Mouse (Mus musculus): ENCODE data around the gene Cblb.

The Cblb gene

GRCm38 (mm10) chr16:52077901-52078300 lies 46.9 kb downstream of the Cblb start:
- no peak for DNase-seq

GRCm38 (mm10) chr16:52078758-52079474 lies 47.9 kb downstream of the Cblb start:
- no peak for DNase-seq

- DNase-seq = no peak
These were observed 48.4 kb downstream of the Cblb start for GRCm38 (mm10) chr16:52079475-52079823.

- DNase-seq = no peak
These were observed 49.8 kb downstream of the Cblb start for GRCm38 (mm10) chr16:52080619-52081395.

GRCm38 (mm10) chr16:52081756-52082155 lies 50.7 kb downstream of the Cblb start:
- DNase-seq = no peak

- DNase-seq = no peak
These were observed 55.9 kb downstream of the Cblb start for GRCm38 (mm10) chr16:52086793-52087450.

GRCm38 (mm10) chr16:52089354-52089753 lies 58.3 kb downstream of the Cblb start:
- DNase-seq = no peak

GRCm38 (mm10) chr16:52090899-52091298 lies 59.9 kb downstream of the Cblb start:
- no peak for DNase-seq

- DNase-seq = no peak
These were observed 62.6 kb downstream of the Cblb start for GRCm38 (mm10) chr16:52093325-52094253.

- no peak for DNase-seq
These were observed 63.9 kb downstream of the Cblb start for GRCm38 (mm10) chr16:52094735-52095459.

- no peak for DNase-seq
These were observed 64.6 kb downstream of the Cblb start for GRCm38 (mm10) chr16:52095643-52096042.

GRCm38 (mm10) chr16:52100466-52100865 lies 69.4 kb downstream of the Cblb start:
- no peak for DNase-seq

- DNase-seq = no peak
These were observed 73.6 kb downstream of the Cblb start for GRCm38 (mm10) chr16:52104608-52105007.

GRCm38 (mm10) chr16:52107836-52108235 lies 76.8 kb downstream of the Cblb start:
- no peak for DNase-seq

GRCm38 (mm10) chr16:52114473-52114872 lies 83.4 kb downstream of the Cblb start:
- DNase-seq = peak; percentile 26

- no peak for DNase-seq
These were observed 88.0 kb downstream of the Cblb start for GRCm38 (mm10) chr16:52119003-52119402.

- DNase-seq = no peak
These were observed 93.9 kb downstream of the Cblb start for GRCm38 (mm10) chr16:52124974-52125373.

- no peak for DNase-seq
These were observed 94.9 kb downstream of the Cblb start for GRCm38 (mm10) chr16:52125896-52126295.

- DNase-seq = no peak
These were observed 98.4 kb downstream of the Cblb start for GRCm38 (mm10) chr16:52129357-52129905.

- no peak for DNase-seq
These were observed 101.9 kb downstream of the Cblb start for GRCm38 (mm10) chr16:52132808-52133490.

GRCm38 (mm10) chr16:52134631-52135227 lies 103.7 kb downstream of the Cblb start:
- peak; percentile 88 for DNase-seq

Measured in right cerebral cortex, adult 18-20 months (tissue).